Mouse (Mus musculus) spleen, adult 2 months (tissue): ENCODE results near the gene Park7.

Source experiments
- CTCF ChIP-seq: fragments of 200-500 bp; IDR thresholded peaks from 2 replicates; pipeline ENCODE4 v1.5.1; 2011; ENCODE audit warnings: mild to moderate bottlenecking, inconsistent platforms; ENCODE audit not compliant: insufficient read depth, insufficient read length, insufficient replicate concordance; ENCODE audit errors: extremely low read depth
- POLR2A ChIP-seq: fragments of 200-500 bp; IDR thresholded peaks from 2 replicates; pipeline ENCODE4 v1.6.1; 2011; ENCODE audit warnings: low read depth, low read length, inconsistent platforms

DNA sequence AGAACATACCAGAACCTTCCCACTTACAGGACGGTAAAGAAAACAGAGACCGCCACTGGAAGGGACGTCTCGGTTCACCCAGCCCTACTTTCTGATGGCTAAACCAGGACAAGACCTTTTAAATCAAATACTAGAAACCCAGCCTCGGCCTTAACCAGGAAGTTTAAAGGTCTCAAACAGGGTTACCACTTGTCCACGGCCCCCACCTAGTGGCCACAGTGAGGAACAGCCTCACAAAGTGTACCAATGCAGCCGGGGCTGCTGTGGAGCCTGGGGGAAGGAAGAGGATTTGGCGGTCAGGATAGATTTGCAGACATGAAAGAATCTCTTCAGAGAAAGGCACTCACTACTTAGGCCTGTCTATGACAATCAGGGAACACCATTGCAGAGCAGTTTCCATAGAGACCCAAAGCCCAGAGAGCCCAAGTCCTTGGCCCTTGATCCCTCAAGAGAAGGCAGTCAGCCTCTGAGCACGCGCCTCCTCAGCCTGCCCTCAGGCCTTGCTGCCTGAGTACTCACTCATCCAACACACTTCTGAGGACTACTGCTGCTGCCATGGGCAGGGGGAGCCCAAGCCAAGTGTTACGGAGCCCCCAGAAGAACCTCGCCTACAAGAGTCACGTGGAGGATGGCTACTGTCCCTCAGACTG, 15.4 kb downstream of the Park7 start:
- no peak for TF ChIP-seq POLR2A
- TF ChIP-seq CTCF, result peak; percentile 88; the same call in 1 of the 2 replicates
